Mouse (Mus musculus) CH12.LX (cell line): ENCODE data around the gene Gngt2. TPM values are rescaled to one million over a fixed set of nuclear protein-coding genes. Genes with fewer than 3 reads are reported as not detected.

Source experiments
- DNase-seq: peaks from one replicate; pipeline ENCODE4 v3.0.0-alpha.2; 2013; ENCODE audit errors: extremely low read depth
- H3K27ac ChIP-seq: 2 replicates; pipeline ENCODE4 v1.5.1; 2012; ENCODE audit warnings: low read depth, mild to moderate bottlenecking, control low read depth, moderate library complexity; ENCODE audit not compliant: insufficient read depth
- H3K27me3 ChIP-seq: replicated peaks from 2 replicates; pipeline ENCODE3; 2012; ENCODE audit warnings: inconsistent platforms
- H3K36me3 ChIP-seq, 2 experiments: replicated peaks in 1 of 2; 2 replicates each; pipeline versions ENCODE3 to v1.6.1; 2012; ENCODE audit warnings: inconsistent platforms in 1 of 2, low read length in 1 of 2, mild to moderate bottlenecking in 1 of 2, mixed read lengths in 1 of 2, moderate library complexity in 1 of 2; ENCODE audit not compliant: control insufficient read depth in 1 of 2, insufficient read depth in 1 of 2
- H3K4me1 ChIP-seq, 2 experiments: 2 replicates each; pipeline ENCODE4 v1.6.1; 2012; ENCODE audit warnings: inconsistent platforms in 1 of 2, moderate library complexity in 1 of 2; ENCODE audit not compliant: insufficient read depth in 2 of 2, control insufficient read depth in 1 of 2
- H3K4me2 ChIP-seq: 2 replicates; pipeline ENCODE4 v1.6.1; 2012; ENCODE audit warnings: low read depth, mild to moderate bottlenecking, control low read depth; ENCODE audit not compliant: poor library complexity, insufficient read depth, severe bottlenecking
- H3K4me3 ChIP-seq, 3 experiments: fragments of 150-350 bp in 1 of 3; sonication (generic) in 1 of 3; replicated peaks in 1 of 3; 2 replicates each; pipeline versions ENCODE3 to v1.5.1; 2011 to 2012; ENCODE audit warnings: low read depth in 2 of 3, low read length in 2 of 3, mild to moderate bottlenecking in 2 of 3, moderate library complexity in 2 of 3, control low read depth in 1 of 3, improper control_type of control experiment in 1 of 3, inconsistent platforms in 1 of 3, mixed read lengths in 1 of 3; ENCODE audit not compliant: poor library complexity in 1 of 3
- H3K79me2 ChIP-seq: replicated peaks from 2 replicates; pipeline ENCODE4 v1.6.1; 2012; ENCODE audit warnings: mild to moderate bottlenecking, moderate library complexity; ENCODE audit not compliant: control insufficient read depth, poor library complexity, insufficient read depth, severe bottlenecking; ENCODE audit errors: extremely low read depth
- H3K9ac ChIP-seq: 2 replicates; pipeline ENCODE4 v1.6.1; 2012; ENCODE audit warnings: low read depth, mild to moderate bottlenecking, control low read depth, moderate library complexity; ENCODE audit not compliant: insufficient read depth
- H3K9me3 ChIP-seq: replicated peaks from 2 replicates; pipeline ENCODE3; 2012; ENCODE audit warnings: low read length, inconsistent platforms, mixed read lengths
- BHLHE40 ChIP-seq: IDR thresholded peaks from 2 replicates; pipeline ENCODE4 v1.6.1; 2011; ENCODE audit warnings: mild to moderate bottlenecking, low read depth, low read length, improper control_type of control experiment
- CTCF ChIP-seq, 2 experiments: IDR thresholded peaks in 1 of 2; conservative IDR thresholded peaks in 1 of 2; 2 replicates each; pipeline ENCODE4 v1.5.1; 2011 to 2012; ENCODE audit warnings: low read depth in 2 of 2, low read length in 2 of 2, improper control_type of control experiment in 1 of 2, inconsistent platforms in 1 of 2, mild to moderate bottlenecking in 1 of 2, moderate library complexity in 1 of 2
- E2F4 ChIP-seq: IDR thresholded peaks from 2 replicates; pipeline ENCODE4 v1.6.1; 2011; ENCODE audit warnings: low read depth, low read length, improper control_type of control experiment; ENCODE audit not compliant: insufficient replicate concordance
- EP300 ChIP-seq: IDR thresholded peaks from 2 replicates; pipeline ENCODE4 v1.6.1; 2011; ENCODE audit warnings: low read length, improper control_type of control experiment
- ETS1 ChIP-seq: conservative IDR thresholded peaks from 2 replicates; pipeline ENCODE4 v1.6.1; 2012; ENCODE audit warnings: low read depth, mild to moderate bottlenecking, inconsistent platforms, low read length, improper control_type of control experiment, moderate library complexity
- HCFC1 ChIP-seq: IDR thresholded peaks from 2 replicates; pipeline ENCODE4 v1.6.1; 2012; ENCODE audit warnings: low read depth, mild to moderate bottlenecking, inconsistent platforms, low read length, improper control_type of control experiment
- IRF4 ChIP-seq: IDR thresholded peaks from 2 replicates; pipeline ENCODE4 v1.6.1; 2014; ENCODE audit warnings: low read depth, mild to moderate bottlenecking, inconsistent platforms, low read length, improper control_type of control experiment
- JUN ChIP-seq: IDR thresholded peaks from 2 replicates; pipeline ENCODE4 v1.6.1; 2011; ENCODE audit warnings: low read depth, mild to moderate bottlenecking, low read length, improper control_type of control experiment, moderate library complexity; ENCODE audit not compliant: insufficient read depth
- KAT2A ChIP-seq: IDR thresholded peaks from 2 replicates; pipeline ENCODE4 v1.6.1; 2012; ENCODE audit warnings: low read length, improper control_type of control experiment, inconsistent platforms; ENCODE audit not compliant: insufficient replicate concordance
- MAX ChIP-seq: IDR thresholded peaks from 2 replicates; pipeline ENCODE4 v1.6.1; 2011; ENCODE audit warnings: low read length, improper control_type of control experiment
- MXI1 ChIP-seq: IDR thresholded peaks from 2 replicates; pipeline ENCODE4 v1.6.1; 2011; ENCODE audit warnings: mild to moderate bottlenecking, low read depth, low read length, improper control_type of control experiment
- MYC ChIP-seq: IDR thresholded peaks from 2 replicates; pipeline ENCODE4 v1.6.1; 2011; ENCODE audit warnings: low read depth, mild to moderate bottlenecking, improper control_type of control experiment, low read length
- POLR2A ChIP-seq: IDR thresholded peaks from 2 replicates; pipeline ENCODE4 v1.6.1; 2011; ENCODE audit warnings: low read depth, mild to moderate bottlenecking, improper control_type of control experiment, low read length
- RAD21 ChIP-seq: IDR thresholded peaks from 2 replicates; pipeline ENCODE4 v1.6.1; 2011; ENCODE audit warnings: low read depth, mild to moderate bottlenecking, low read length, improper control_type of control experiment, moderate library complexity
- RCOR1 ChIP-seq: conservative IDR thresholded peaks from 2 replicates; pipeline ENCODE4 v1.6.1; 2012; ENCODE audit warnings: low read depth, mild to moderate bottlenecking, inconsistent platforms, low read length, improper control_type of control experiment
- SIN3A ChIP-seq: IDR thresholded peaks from 2 replicates; pipeline ENCODE4 v1.6.1; 2012; ENCODE audit warnings: low read length, improper control_type of control experiment, inconsistent platforms
- SMC3 ChIP-seq: IDR thresholded peaks from 2 replicates; pipeline ENCODE4 v1.6.1; 2011; ENCODE audit warnings: low read depth, low read length, improper control_type of control experiment
- TBP ChIP-seq: conservative IDR thresholded peaks from 2 replicates; pipeline ENCODE4 v1.6.1; 2011; ENCODE audit warnings: low read depth, low read length, improper control_type of control experiment
- TCF12 ChIP-seq: IDR thresholded peaks from 2 replicates; pipeline ENCODE4 v1.6.1; 2014; ENCODE audit warnings: low read depth, mild to moderate bottlenecking, inconsistent platforms, low read length, improper control_type of control experiment
- ZKSCAN1 ChIP-seq: IDR thresholded peaks from 2 replicates; pipeline ENCODE4 v1.6.1; 2012; ENCODE audit warnings: low read depth, inconsistent platforms, low read length, improper control_type of control experiment, borderline replicate concordance
- ZMIZ1 ChIP-seq: IDR thresholded peaks from 2 replicates; pipeline ENCODE4 v1.6.1; 2012; ENCODE audit warnings: low read depth, mild to moderate bottlenecking, inconsistent platforms, low read length, improper control_type of control experiment
- ZNF384 ChIP-seq: IDR thresholded peaks from 2 replicates; pipeline ENCODE4 v1.6.1; 2012; ENCODE audit warnings: low read depth, low read length, improper control_type of control experiment, inconsistent platforms
- dilution Hi-C: fragments of 300-500 bp; cut with MboI; formaldehyde crosslinking; loops from 2 replicates; pipeline ENCODE4 v1.14.3; 2020; ENCODE audit warnings: low sequenced_read_pairs; ENCODE audit not compliant: extremely low pct_unique_long_range_greater_than_20kb, extremely low pct_ligation_motif_present
- in situ Hi-C: fragments of 300-500 bp; cut with MboI; formaldehyde crosslinking; loops from 3 replicates; pipeline ENCODE4 v1.14.3; 2019; ENCODE audit warnings: low sequenced_read_pairs, low pct_ligation_motif_present, low pct_unique_long_range_greater_than_20kb, mixed read lengths
- polyA plus RNA-seq: library from polyadenylated mRNA; unstranded; fragments of >175 nt; gene quantifications from 2 replicates; pipeline ENCODE4 v1.2.1, GENCODE M21; 2012; ENCODE audit warnings: low read depth; ENCODE audit not compliant: insufficient read length
- total RNA-seq, 2 experiments: library from RNA; depleted of rRNA; stranded (reverse); fragments of 300-350 nt in 1 of 2; fragments of >200 nt in 1 of 2; gene quantifications; 2 replicates each; pipeline ENCODE4 v1.2.3; 2012 to 2014

Gene Gngt2
- total and polyA plus RNA-seq, 3 experiments: 136 to 157 (median 143) TPM

DNA sequence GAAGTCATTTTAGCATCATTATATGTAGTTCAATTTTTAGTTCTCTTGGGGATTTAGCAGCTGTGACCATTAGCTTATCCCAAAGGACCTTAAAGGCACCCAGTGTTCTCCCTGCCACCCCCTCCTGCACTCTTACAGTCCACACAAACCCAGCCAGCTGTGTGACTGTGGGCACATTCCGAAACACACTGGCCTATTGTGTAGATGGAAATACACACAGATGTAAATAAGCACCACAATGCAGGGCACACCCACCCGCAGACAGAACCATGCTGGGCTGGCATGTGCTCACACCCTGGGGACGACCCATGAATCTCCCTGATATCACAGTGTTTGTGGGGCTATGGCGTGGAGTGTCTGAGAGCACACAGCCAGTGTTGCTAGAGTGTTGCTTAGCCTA, 24.8 kb upstream of the Gngt2 start:
- TF ChIP-seq BHLHE40 (peak; percentile 25; the same call in 1 of the 2 replicates), MAX (no peak)
- no peak for DNase-seq
- Histone ChIP-seq H3K4me3 (no peak overlapping the region), H3K9me3 (peaks cover 24% of the 10 kb centered on the region), H3K4me2 (no peak overlapping the region), H3K4me1 (peaks cover 3 to 11% of the 10 kb centered on the region in 2 experiments), H3K79me2 (no peaks in the 10 kb centered on the region), H3K27ac (no peak overlapping the region), H3K27me3 (peaks cover 8% of the 10 kb centered on the region), H3K9ac (no peak overlapping the region), H3K36me3 (no peaks in the 10 kb centered on the region)
- in situ Hi-C loops (no loop called here), dilution Hi-C loops (no loop called here)

DNA sequence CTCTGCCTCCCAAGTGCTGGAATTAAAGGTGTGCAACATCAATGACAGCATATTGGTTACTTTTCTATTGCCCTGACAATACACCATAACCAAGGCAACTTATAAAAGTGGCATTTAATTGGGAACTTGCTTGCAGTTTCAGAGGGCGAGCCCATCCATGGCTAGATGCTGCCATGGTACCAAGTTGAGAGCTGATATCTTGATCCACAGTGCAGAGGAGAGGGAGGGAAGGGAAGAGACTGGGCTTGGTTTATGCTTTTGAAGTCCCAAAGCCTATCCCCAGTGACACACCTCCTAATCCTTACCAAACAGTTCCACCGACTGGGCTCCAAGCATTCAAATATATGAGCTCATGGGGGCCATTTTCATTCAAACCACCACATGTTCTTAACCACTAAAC, 22.9 kb upstream of the Gngt2 start:
- in situ Hi-C loops: no loop called here
- peaks cover 14% of the 10 kb centered on the region for H3K9me3 ChIP-seq
- H3K27ac ChIP-seq: no peak overlapping the region
- dilution Hi-C loops: no loop called here
- TF ChIP-seq TBP (no peak), ZNF384 (no peak), MYC (no peak), ETS1 (no peak), SIN3A (no peak), POLR2A (no peak), IRF4 (no peak), HCFC1 (no peak), RCOR1 (no peak), MXI1 (no peak), ZMIZ1 (no peak), ZKSCAN1 (no peak), CTCF (conservative IDR thresholded peaks at IDR 0.05 in 1 of 2, IDR thresholded peaks at IDR 0.05 in 1 of 2; ENCODE audit: low read depth in 2 of 2, low read length in 2 of 2) (no peak), KAT2A (no peak), E2F4 (no peak), EP300 (no peak), SMC3 (no peak), JUN (no peak), RAD21 (no peak), TCF12 (no peak)
- peaks cover 3 to 11% of the 10 kb centered on the region in 2 experiments for H3K4me1 ChIP-seq
- H3K27me3 ChIP-seq: peaks cover 13% of the 10 kb centered on the region
- H3K4me2 ChIP-seq: no peak overlapping the region
- no peaks in the 10 kb centered on the region for H3K36me3 ChIP-seq
- no peak for DNase-seq
- H3K79me2 ChIP-seq: no peaks in the 10 kb centered on the region
- H3K9ac ChIP-seq: no peak overlapping the region
- H3K4me3 ChIP-seq: no peak overlapping the region
